Mouse (Mus musculus) ES-E14 (cell line): ENCODE measurements around the gene Gpr155. TPM values are rescaled to one million over a fixed set of nuclear protein-coding genes. Genes with fewer than 3 reads are reported as not detected.

ENCODE experiments used
- DNase-seq: peaks from one replicate; pipeline ENCODE4 v3.0.0-alpha.2; 2013; ENCODE audit warnings: low read depth, low spot score
- H3K27ac ChIP-seq: 2 replicates; pipeline ENCODE4 v1.5.1; 2012; ENCODE audit warnings: low read depth, mild to moderate bottlenecking, low read length, moderate library complexity, mixed read lengths; ENCODE audit not compliant: poor library complexity, insufficient read depth, severe bottlenecking
- H3K36me3 ChIP-seq: 2 replicates; pipeline ENCODE4 v1.6.1; 2012; ENCODE audit warnings: mild to moderate bottlenecking, low read length, moderate library complexity, mixed read lengths; ENCODE audit not compliant: control insufficient read depth, poor library complexity, insufficient read depth, severe bottlenecking
- H3K4me1 ChIP-seq, 2 experiments: fragments of 150-350 bp in 1 of 2; sonication (generic) in 1 of 2; 2 replicates each; pipeline ENCODE4 v1.6.1; 2012; ENCODE audit warnings: low read length in 2 of 2, mild to moderate bottlenecking in 1 of 2, mixed read lengths in 1 of 2; ENCODE audit not compliant: control insufficient read depth in 2 of 2, insufficient read depth in 2 of 2, poor library complexity in 1 of 2
- H3K4me3 ChIP-seq, 2 experiments: fragments of 150-350 bp in 1 of 2; sonication (generic) in 1 of 2; 2 replicates each; pipeline ENCODE4 v1.5.1; 2012; ENCODE audit warnings: low read length in 2 of 2, low read depth in 1 of 2, mild to moderate bottlenecking in 1 of 2, mixed read lengths in 1 of 2; ENCODE audit not compliant: insufficient read depth in 1 of 2, poor library complexity in 1 of 2, severe bottlenecking in 1 of 2
- H3K9ac ChIP-seq: 2 replicates; pipeline ENCODE4 v1.6.1; 2012; ENCODE audit warnings: low read depth, mild to moderate bottlenecking, low read length, mixed read lengths; ENCODE audit not compliant: poor library complexity, insufficient read depth, severe bottlenecking
- H3K9me3 ChIP-seq: fragments of 150-350 bp; sonication (generic); 2 replicates; pipeline ENCODE4 v1.6.1; 2012; ENCODE audit warnings: low read depth, mild to moderate bottlenecking, low read length; ENCODE audit not compliant: control insufficient read depth, insufficient read depth
- CHD2 ChIP-seq: IDR thresholded peaks from 2 replicates; pipeline ENCODE4 v1.6.1; 2014; ENCODE audit warnings: mild to moderate bottlenecking, low read depth, low read length, inconsistent platforms
- HCFC1 ChIP-seq: IDR thresholded peaks from 2 replicates; pipeline ENCODE4 v1.6.1; 2012; ENCODE audit warnings: low read length, inconsistent platforms, borderline replicate concordance; ENCODE audit not compliant: insufficient read depth
- MAFK ChIP-seq: IDR thresholded peaks from 2 replicates; pipeline ENCODE4 v1.6.1; 2014; ENCODE audit warnings: mild to moderate bottlenecking, low read depth, low read length, inconsistent platforms; ENCODE audit not compliant: insufficient read depth
- ZC3H11A ChIP-seq: IDR thresholded peaks from 2 replicates; pipeline ENCODE4 v1.6.1; 2012; ENCODE audit warnings: low read depth, mild to moderate bottlenecking, inconsistent platforms, low read length, borderline replicate concordance
- ZNF384 ChIP-seq: IDR thresholded peaks from 2 replicates; pipeline ENCODE4 v1.6.1; 2012; ENCODE audit warnings: low read depth, low read length, inconsistent platforms
- in situ Hi-C, 2 experiments: fragments of 600-800 bp; cut with MboI; formaldehyde crosslinking; loops; one replicate each; pipeline ENCODE4 v1.15.1; 2025; ENCODE audit warnings: low sequenced_read_pairs in 2 of 2, inconsistent platforms in 1 of 2; ENCODE audit not compliant: unreplicated experiment in 2 of 2
- total RNA-seq: library from RNA; depleted of rRNA; stranded (reverse); fragments of 300-350 nt; gene quantifications from 2 replicates; pipeline ENCODE4 v1.2.3, GENCODE M21; 2012

Gpr155 gene
- total RNA-seq, 1 experiment = 2.3 TPM

DNA sequence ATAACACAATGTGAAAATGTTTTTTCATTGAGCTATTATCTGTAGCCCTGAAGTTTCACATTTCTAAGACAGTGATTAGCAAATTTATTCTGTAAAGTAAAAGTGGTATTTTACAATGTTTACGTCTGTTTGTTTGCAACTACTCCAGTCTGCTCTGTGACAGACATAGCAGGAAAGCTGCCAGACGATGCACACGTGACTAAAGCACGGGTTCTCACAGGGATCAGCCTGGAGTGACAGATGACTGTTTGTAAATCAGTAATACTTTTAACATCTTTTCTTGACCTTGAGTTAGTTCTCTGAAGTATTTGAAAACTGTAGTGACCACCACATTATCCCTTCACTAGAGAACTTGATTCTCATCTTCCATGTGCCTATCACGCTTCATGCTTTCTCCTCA is 81.9 kb downstream of the Gpr155 start:
- Histone ChIP-seq H3K27ac (no peak overlapping the region), H3K4me3 (no peak overlapping the region), H3K36me3 (peaks cover 11% of the 10 kb centered on the region), H3K9ac (no peak overlapping the region), H3K9me3 (no peaks in the 10 kb centered on the region), H3K4me1 (no peaks in the 10 kb centered on the region)
- TF ChIP-seq HCFC1 (no peak), MAFK (no peak), ZNF384 (no peak), CHD2 (no peak), ZC3H11A (no peak)
- no peak for DNase-seq
- in situ Hi-C loops = no loop called here

DNA sequence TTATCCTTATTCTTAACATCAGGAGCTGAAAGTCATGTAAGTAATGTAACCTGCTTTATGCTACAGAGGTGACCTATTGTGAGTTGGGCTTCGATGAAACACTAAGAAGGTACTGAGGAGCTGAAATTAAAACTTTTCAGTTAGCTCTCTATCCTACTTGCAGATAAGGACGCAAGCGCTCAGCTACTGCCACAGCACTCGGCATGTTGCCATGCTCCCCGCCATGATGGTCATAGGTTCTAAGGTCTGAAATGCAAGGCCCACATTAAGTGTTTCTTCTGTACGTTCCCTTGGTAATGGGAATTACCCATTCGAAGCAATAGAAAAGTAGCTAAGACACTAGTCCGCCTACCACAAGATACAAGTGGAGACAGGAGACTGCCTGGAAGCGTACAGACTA is 83.7 kb downstream of the Gpr155 start:
- H3K36me3 ChIP-seq = peaks cover 6% of the 10 kb centered on the region
- TF ChIP-seq HCFC1 (no peak), ZC3H11A (no peak), ZNF384 (no peak), CHD2 (no peak), MAFK (no peak)

DNA sequence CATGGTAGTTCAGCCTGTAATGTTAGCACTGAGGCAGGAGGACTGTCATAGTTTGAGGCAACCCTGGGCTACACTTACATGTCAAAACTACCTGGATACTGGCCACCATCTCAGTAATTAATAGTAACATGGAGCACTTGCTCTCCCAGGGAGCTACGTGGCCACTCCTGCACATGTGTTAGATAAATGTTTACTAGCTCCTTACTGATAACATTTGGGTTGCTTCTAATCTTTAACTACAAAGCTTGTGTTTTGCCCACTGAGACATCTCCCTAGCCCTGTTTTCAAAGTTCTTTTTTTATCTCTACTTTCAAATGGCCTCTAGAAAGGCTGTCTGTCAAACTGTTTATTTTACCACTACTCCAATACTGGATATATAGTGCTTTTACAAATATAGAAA is 84.4 kb downstream of the Gpr155 start:
- Histone ChIP-seq H3K4me3 (no peak overlapping the region), H3K27ac (no peak overlapping the region), H3K36me3 (peaks cover 6% of the 10 kb centered on the region), H3K9ac (no peak overlapping the region), H3K9me3 (no peaks in the 10 kb centered on the region), H3K4me1 (no peaks in the 10 kb centered on the region)
- in situ Hi-C loops = no loop called here
- DNase-seq = no peak
- TF ChIP-seq ZC3H11A = no peak
- TF ChIP-seq MAFK = no peak
- TF ChIP-seq HCFC1 = no peak
- TF ChIP-seq ZNF384 = no peak
- TF ChIP-seq CHD2 = no peak

More for the DNA sequence above, 83.7 kb downstream of the Gpr155 start:
- no peak for DNase-seq
- Histone ChIP-seq H3K9ac (no peak overlapping the region), H3K4me1 (no peaks in the 10 kb centered on the region), H3K4me3 (no peak overlapping the region), H3K9me3 (no peaks in the 10 kb centered on the region), H3K27ac (no peak overlapping the region)
- in situ Hi-C loops = no loop called here

DNA sequence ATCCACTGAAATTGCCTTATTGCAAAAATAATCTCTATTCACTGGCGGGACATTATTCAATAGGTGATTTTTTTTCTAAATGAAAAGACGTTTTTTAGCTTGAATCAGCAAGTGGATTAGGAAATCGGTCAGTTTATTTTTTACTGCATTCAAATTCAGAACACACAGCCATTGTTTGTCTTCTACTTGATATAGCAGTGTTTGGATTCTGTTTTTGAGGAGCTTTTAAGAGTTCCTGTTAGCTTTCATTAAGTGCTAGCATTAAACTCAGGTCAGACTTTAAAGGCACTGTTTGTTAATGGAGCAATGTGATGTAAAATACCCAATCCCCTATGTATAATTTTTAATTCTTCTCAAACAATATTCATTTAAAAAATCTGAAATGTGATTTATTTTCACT is 87.5 kb downstream of the Gpr155 start:
- in situ Hi-C loops = loop anchor here in 1 of 2 experiments (25.0 kb wide), 1 partner anchor 1062 kb away; no protein-coding TSS in a partner anchor
- H3K36me3 ChIP-seq = peaks cover 7% of the 10 kb centered on the region
- DNase-seq = no peak

DNA sequence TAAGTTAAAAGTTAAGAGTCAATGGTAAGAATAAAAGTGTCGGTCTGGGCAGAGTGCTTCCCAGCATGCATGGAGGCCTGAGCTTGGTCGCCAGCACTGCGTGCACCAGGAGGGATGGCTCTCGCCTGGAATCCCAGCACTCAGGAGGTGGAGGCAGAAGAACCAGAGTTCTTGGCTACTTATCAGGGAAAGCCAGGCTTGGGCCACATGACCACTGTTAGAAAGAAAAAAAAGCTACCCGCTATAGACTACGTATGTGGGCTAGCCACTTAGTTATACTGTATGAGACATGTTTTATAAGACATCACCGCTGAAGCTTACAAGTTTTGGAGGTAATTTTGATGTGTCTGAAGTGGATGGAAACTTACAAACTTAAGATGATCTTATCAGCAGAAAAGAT is 88.2 kb downstream of the Gpr155 start:
- TF ChIP-seq ZNF384 (no peak), CHD2 (no peak), ZC3H11A (no peak), HCFC1 (no peak), MAFK (no peak)
- no peaks in the 10 kb centered on the region for H3K9me3 ChIP-seq
- in situ Hi-C loops = loop anchor here in 1 of 2 experiments (25.0 kb wide), 1 partner anchor 1061 kb away; no protein-coding TSS in a partner anchor
- H3K4me3 ChIP-seq = no peak overlapping the region
- H3K36me3 ChIP-seq = peaks cover 7% of the 10 kb centered on the region
- H3K9ac ChIP-seq = no peak overlapping the region
- H3K27ac ChIP-seq = no peak overlapping the region
- DNase-seq = no peak
- 0 out of 4 replicates have a peak, but pooled peaks cover 0 to 2% of the 10 kb centered on the region in 2 experiments for H3K4me1 ChIP-seq

More for the DNA sequence above, 87.5 kb downstream of the Gpr155 start:
- no peak for TF ChIP-seq ZC3H11A
- TF ChIP-seq CHD2 = no peak
- no peak for TF ChIP-seq HCFC1
- no peak for TF ChIP-seq MAFK
- no peak for TF ChIP-seq ZNF384
- Histone ChIP-seq H3K4me1 (0 out of 4 replicates have a peak, but pooled peaks cover 0 to 2% of the 10 kb centered on the region in 2 experiments), H3K9me3 (no peaks in the 10 kb centered on the region), H3K4me3 (no peak overlapping the region), H3K27ac (no peak overlapping the region), H3K9ac (no peak overlapping the region)
